ENCODE assay signal across 19 mouse cellular contexts in genomic region chr4:149819195-149819594, GRCm38 (mm10).
"Had no signal": no experiment of that assay in that cellular context is flagged by ENCODE, and none has a peak within 500 bp of the region (broad histone marks: within the 10 kb centered on the region; RNA-seq: fewer than 3 reads in every experiment).

No protein-coding gene starts in this region.

- ATAC-seq: liver, embryonic 12.5 days; midbrain, embryonic 13.5 days; midbrain, embryonic 16.5 days had no signal

- H3K27ac ChIP-seq: liver, embryonic 12.5 days; liver, embryonic 14.5 days; midbrain, embryonic 10.5 days; midbrain, embryonic 13.5 days; neural tube, embryonic 13.5 days; neural tube, embryonic 15.5 days had no signal

- H3K4me3 ChIP-seq: liver, embryonic 12.5 days; midbrain, embryonic 10.5 days; midbrain, embryonic 13.5 days; myocyte; neural tube, embryonic 13.5 days; neural tube, embryonic 15.5 days had no signal

- H3K36me3 ChIP-seq: liver, embryonic 12.5 days; midbrain, embryonic 10.5 days; midbrain, embryonic 13.5 days; neural tube, embryonic 13.5 days; neural tube, embryonic 15.5 days had no signal

- H3K27me3 ChIP-seq: midbrain, embryonic 13.5 days; neural tube, embryonic 13.5 days; neural tube, embryonic 15.5 days had no signal

- H3K4me2 ChIP-seq: liver, embryonic 12.5 days; lung, embryonic 14.5 days; midbrain, embryonic 13.5 days; neural tube, embryonic 13.5 days; neural tube, embryonic 15.5 days had no signal

- H3K4me1 ChIP-seq: liver, embryonic 12.5 days had no signal

- H3K9me3 ChIP-seq: liver, embryonic 12.5 days; midbrain, embryonic 10.5 days; midbrain, embryonic 13.5 days; neural tube, embryonic 13.5 days; neural tube, embryonic 15.5 days had no signal

- H3K9ac ChIP-seq: liver, embryonic 12.5 days; liver, embryonic 14.5 days; lung, embryonic 14.5 days; midbrain, embryonic 13.5 days; neural tube, embryonic 13.5 days; neural tube, embryonic 15.5 days had no signal

- DNase-seq: lung, adult 18-20 months; lung, embryonic 14.5 days; lung, postnatal 14 days; lung, postnatal 36 days; right cerebral cortex, adult 18-20 months; right cerebral cortex, postnatal 25 days; right cerebral cortex, postnatal 4 days; spleen, adult 18-20 months; thymus, adult 18-20 months; thymus, postnatal 14 days; thymus, postnatal 36 days had no signal
